Mouse (Mus musculus) kidney, embryonic 16.5 days (tissue): ENCODE results near the gene Oxt. TPM values are rescaled to one million over a fixed set of nuclear protein-coding genes. Genes with fewer than 3 reads are reported as not detected.
A peak's percentile ranks its signal among the peaks of the same experiment; 100 is the strongest.

ENCODE experiments used
- ATAC-seq: fragments of 200-750 bp; cut with Nextera tagmentation; 2 replicates; pipeline ENCODE4 v1.8.0; 2017; ENCODE audit warnings: moderate TSS enrichment; ENCODE audit not compliant: low FRiP score, low TSS enrichment
- H3K27ac ChIP-seq: fragments of 300-500 bp; sonication (generic); 2 replicates; pipeline ENCODE4 v1.5.1; 2014; ENCODE audit warnings: low read length
- H3K27me3 ChIP-seq: fragments of 300-500 bp; sonication (generic); 2 replicates; pipeline ENCODE4 v1.6.1; 2014; ENCODE audit warnings: low read length, control low read depth, mixed read lengths; ENCODE audit not compliant: insufficient read depth
- H3K36me3 ChIP-seq: fragments of 300-500 bp; sonication (generic); 2 replicates; pipeline ENCODE4 v1.6.1; 2014; ENCODE audit warnings: low read length, control low read depth, mixed read lengths; ENCODE audit not compliant: insufficient read depth
- H3K4me1 ChIP-seq: fragments of 300-500 bp; sonication (generic); 2 replicates; pipeline ENCODE4 v1.6.1; 2014; ENCODE audit warnings: low read length, control low read depth, mixed read lengths; ENCODE audit not compliant: insufficient read depth
- H3K4me2 ChIP-seq: fragments of 300-500 bp; sonication (generic); replicated peaks from 2 replicates; pipeline ENCODE4 v1.6.1; 2014; ENCODE audit warnings: low read depth, low read length
- H3K4me3 ChIP-seq: fragments of 300-500 bp; sonication (generic); 2 replicates; pipeline ENCODE4 v1.5.1; 2014; ENCODE audit warnings: mild to moderate bottlenecking, low read length
- H3K9ac ChIP-seq: fragments of 300-500 bp; sonication (generic); replicated peaks from 2 replicates; pipeline ENCODE4 v1.6.1; 2014; ENCODE audit warnings: low read length
- H3K9me3 ChIP-seq: fragments of 300-500 bp; sonication (generic); 2 replicates; pipeline ENCODE4 v1.6.1; 2016; ENCODE audit warnings: low read length, control low read depth
- WGBS: fragments of 180-500 bp; shearing (Covaris S2); extraction: QIAGEN DNeasy Blood & Tissue Kit; methylation state at CpG from one replicate; pipeline ENCODE4 v1.1.7; 2014; 5-methylcytosine and 5-hydroxymethylcytosine counted together
- polyA plus RNA-seq: library from polyadenylated mRNA; unstranded; fragments of >200 nt; fragmentation: Nextera tagmentation; extraction: Ambion mirVana; gene quantifications from 2 replicates; pipeline ENCODE4 v1.2.1, GENCODE M21; 2015

The Oxt gene
- polyA plus RNA-seq, 1 experiment from 2014 or later: 0.32 TPM

GRCm38 (mm10) chr2:130554841-130555240 is 21.1 kb upstream of the Oxt start:
- Histone ChIP-seq H3K27me3 (no peaks in the 10 kb centered on the region), H3K4me2 (no peak overlapping the region), H3K9me3 (no peaks in the 10 kb centered on the region), H3K4me3 (no peak overlapping the region), H3K36me3 (peaks cover 36% of the 10 kb centered on the region), H3K4me1 (no peaks in the 10 kb centered on the region), H3K9ac (no peak overlapping the region), H3K27ac (no peak overlapping the region)
- WGBS: 82% methylated on average over 7 of the region's 7 CpGs
- ATAC-seq: no peak

GRCm38 (mm10) chr2:130556292-130556691 is 19.7 kb upstream of the Oxt start:
- H3K27me3 ChIP-seq: no peaks in the 10 kb centered on the region
- H3K4me1 ChIP-seq: no peaks in the 10 kb centered on the region
- no peak overlapping the region for H3K27ac ChIP-seq
- peaks cover 36% of the 10 kb centered on the region for H3K36me3 ChIP-seq
- H3K4me2 ChIP-seq: no peak overlapping the region
- WGBS: 76% methylated on average over 1 of the region's 1 CpGs
- no peaks in the 10 kb centered on the region for H3K9me3 ChIP-seq
- H3K4me3 ChIP-seq: no peak overlapping the region
- no peak for ATAC-seq
- H3K9ac ChIP-seq: no peak overlapping the region

- Histone ChIP-seq H3K9me3 (no peaks in the 10 kb centered on the region), H3K27ac (no peak overlapping the region), H3K4me1 (no peaks in the 10 kb centered on the region), H3K4me3 (no peak overlapping the region), H3K36me3 (peaks cover 29% of the 10 kb centered on the region), H3K9ac (no peak overlapping the region), H3K27me3 (no peaks in the 10 kb centered on the region), H3K4me2 (no peak overlapping the region)
- ATAC-seq: no peak
- WGBS: 96% methylated on average over 2 of the region's 2 CpGs
Observed at GRCm38 (mm10) chr2:130557462-130557861, 18.5 kb upstream of the Oxt start.

- Histone ChIP-seq H3K27me3 (no peaks in the 10 kb centered on the region), H3K4me2 (no peak overlapping the region), H3K36me3 (peaks cover 26% of the 10 kb centered on the region), H3K9ac (no peak overlapping the region), H3K27ac (no peak overlapping the region), H3K4me1 (peaks cover 5% of the 10 kb centered on the region), H3K4me3 (no peak overlapping the region), H3K9me3 (no peaks in the 10 kb centered on the region)
- WGBS: 73% methylated on average over 2 of the region's 2 CpGs
- no peak for ATAC-seq
Observed at GRCm38 (mm10) chr2:130558015-130558414, 18.0 kb upstream of the Oxt start.

- Histone ChIP-seq H3K4me3 (peak within 1 kb of the TSS; percentile 91), H3K9me3 (no peaks in the 10 kb centered on the region), H3K4me1 (peaks cover 16% of the 10 kb centered on the region), H3K27ac (peak within 1 kb of the TSS; percentile 63), H3K36me3 (peaks cover 16% of the 10 kb centered on the region; the same call in 1 of the 2 replicates), H3K4me2 (peak within 1 kb of the TSS; percentile 78), H3K27me3 (no peaks in the 10 kb centered on the region), H3K9ac (peak within 1 kb of the TSS; percentile 89)
- ATAC-seq: peak; percentile 99
- under 1% methylated on average over 61 of the region's 61 CpGs for WGBS
Observed at GRCm38 (mm10) chr2:130563212-130564055, 12.5 kb upstream of the Oxt start, which contains the start of gene Mrps26. Mrps26 (plus strand) TSS chr2:130563742.

DNA sequence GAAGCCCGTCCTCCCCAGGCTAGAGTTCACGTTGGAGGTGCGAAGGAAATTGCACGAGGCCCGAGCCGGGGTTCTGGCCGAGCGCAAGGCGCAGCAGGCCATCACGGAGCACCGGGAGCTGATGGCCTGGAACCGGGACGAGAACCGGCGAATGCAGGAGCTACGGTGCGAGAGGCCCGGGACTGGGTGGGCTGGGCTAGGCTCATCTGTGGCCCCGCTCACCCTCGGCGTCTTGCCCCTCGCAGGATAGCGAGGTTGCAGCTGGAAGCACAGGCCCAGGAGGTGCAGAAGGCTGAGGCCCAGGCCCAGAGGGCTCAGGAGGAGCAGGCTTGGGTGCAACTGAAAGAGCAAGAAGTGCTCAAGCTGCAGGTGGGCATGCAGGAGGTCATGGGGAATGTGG is 11.9 kb upstream of the Oxt start:
- under 1% methylated on average over 23 of the region's 23 CpGs for WGBS
- peaks cover 16% of the 10 kb centered on the region for H3K4me1 ChIP-seq
- no peaks in the 10 kb centered on the region for H3K27me3 ChIP-seq
- peak overlapping the region; percentile 91 for H3K4me3 ChIP-seq
- peak overlapping the region; percentile 41; the same call in 1 of the 2 replicates for H3K27ac ChIP-seq
- ATAC-seq: peak; percentile 10; the same call in 1 of the 2 replicates
- peaks cover 13% of the 10 kb centered on the region; the same call in 1 of the 2 replicates for H3K36me3 ChIP-seq
- peak overlapping the region; percentile 89 for H3K9ac ChIP-seq
- peak overlapping the region; percentile 78 for H3K4me2 ChIP-seq
- H3K9me3 ChIP-seq: no peaks in the 10 kb centered on the region

GRCm38 (mm10) chr2:130564983-130565382 is 11.0 kb upstream of the Oxt start:
- Histone ChIP-seq H3K4me1 (peaks cover 16% of the 10 kb centered on the region), H3K4me2 (peak overlapping the region; percentile 78), H3K27me3 (no peaks in the 10 kb centered on the region), H3K27ac (no peak overlapping the region), H3K9me3 (no peaks in the 10 kb centered on the region), H3K9ac (peak overlapping the region; percentile 89; the same call in 1 of the 2 replicates), H3K36me3 (peaks cover 13% of the 10 kb centered on the region; the same call in 1 of the 2 replicates), H3K4me3 (peak overlapping the region; percentile 91; the same call in 1 of the 2 replicates)
- no peak for ATAC-seq
- WGBS: 82% methylated on average over 8 of the region's 8 CpGs

GRCm38 (mm10) chr2:130568921-130569320 is 7.1 kb upstream of the Oxt start:
- no peak overlapping the region for H3K4me3 ChIP-seq
- H3K27me3 ChIP-seq: no peaks in the 10 kb centered on the region
- H3K9me3 ChIP-seq: no peaks in the 10 kb centered on the region
- no peak overlapping the region for H3K27ac ChIP-seq
- peaks cover 10% of the 10 kb centered on the region for H3K4me1 ChIP-seq
- H3K9ac ChIP-seq: no peak overlapping the region
- peaks cover 13% of the 10 kb centered on the region; the same call in 1 of the 2 replicates for H3K36me3 ChIP-seq
- 80% methylated on average over 4 of the region's 4 CpGs for WGBS
- no peak overlapping the region for H3K4me2 ChIP-seq
- ATAC-seq: no peak

GRCm38 (mm10) chr2:130569926-130570325 is 6.0 kb upstream of the Oxt start:
- no peak overlapping the region for H3K4me3 ChIP-seq
- no peak for ATAC-seq

DNA sequence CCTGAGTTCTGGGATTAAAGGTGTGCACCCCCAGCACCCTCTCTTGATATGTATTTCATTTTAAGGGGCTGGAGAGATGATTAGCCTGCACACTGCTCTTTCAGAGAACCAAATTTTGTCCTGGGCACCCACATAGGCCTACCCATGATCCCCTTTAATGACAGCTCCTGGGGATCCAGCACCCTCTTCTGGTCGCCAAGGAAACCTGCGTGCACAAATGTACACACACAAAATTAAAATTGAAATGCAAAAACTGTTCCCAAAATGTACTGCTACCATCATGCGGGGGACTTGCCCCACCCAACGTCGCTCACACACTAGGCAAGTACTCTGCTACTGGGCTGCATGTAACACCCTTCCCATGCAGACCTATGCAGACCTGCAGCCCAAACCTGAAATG is 1.0 kb upstream of the Oxt start:
- 85% methylated on average over 5 of the region's 5 CpGs for WGBS
- H3K4me1 ChIP-seq: peaks cover 8% of the 10 kb centered on the region
- peaks cover 50% of the 10 kb centered on the region for H3K27me3 ChIP-seq
- ATAC-seq: no peak
- H3K4me2 ChIP-seq: no peak overlapping the region
- H3K9me3 ChIP-seq: no peaks in the 10 kb centered on the region
- no peak overlapping the region for H3K9ac ChIP-seq
- H3K36me3 ChIP-seq: no peaks in the 10 kb centered on the region
- no peak overlapping the region for H3K27ac ChIP-seq
- H3K4me3 ChIP-seq: no peak overlapping the region

More at GRCm38 (mm10) chr2:130569926-130570325, 6.0 kb upstream of the Oxt start:
- Histone ChIP-seq H3K4me2 (no peak overlapping the region), H3K9me3 (no peaks in the 10 kb centered on the region), H3K4me1 (peaks cover 2% of the 10 kb centered on the region), H3K27me3 (peaks cover 1% of the 10 kb centered on the region; the same call in 1 of the 2 replicates), H3K27ac (no peak overlapping the region), H3K36me3 (peaks cover 13% of the 10 kb centered on the region; the same call in 1 of the 2 replicates), H3K9ac (no peak overlapping the region)
